Mouse (Mus musculus) megakaryocyte-erythroid progenitor cell, adult 5-6 weeks (primary cell): ENCODE measurements around the gene Olfr23. TPM values are rescaled to one million over a fixed set of nuclear protein-coding genes. Genes with fewer than 3 reads are reported as not detected.
"Not testable (repeated sequence)": the region's sequence is repeated elsewhere in the genome, so short reads cannot be mapped to it uniquely, and the experiment has no call there.

Source experiments
- ATAC-seq: replicated peaks from 2 replicates; pipeline ENCODE4 v1.8.0; 2016; ENCODE audit warnings: mild to moderate bottlenecking, inconsistent platforms; ENCODE audit not compliant: severe bottlenecking, poor library complexity, low FRiP score, low TSS enrichment
- total RNA-seq, 2 experiments: library from RNA; stranded (forward) in 1 of 2; stranded (reverse) in 1 of 2; fragments of 200-1000, 215-1000 nt in 1 of 2; fragments of >200 nt in 1 of 2; fragmentation: Nextera tagmentation in 1 of 2; gene quantifications; 2 replicates each; pipeline ENCODE4 v1.2.3; 2014 to 2017

Olfr23 gene
- not detected in 2 replicates for total RNA-seq (2014; fragmentation: Nextera tagmentation)
- not detected in 2 replicates for total RNA-seq (2017)

GRCm38 (mm10) chr11:73936377-73936776, at the start of gene Olfr23:
Gene Olfr23 (plus strand): TSS chr11:73936677.
- no peak for ATAC-seq

DNA sequence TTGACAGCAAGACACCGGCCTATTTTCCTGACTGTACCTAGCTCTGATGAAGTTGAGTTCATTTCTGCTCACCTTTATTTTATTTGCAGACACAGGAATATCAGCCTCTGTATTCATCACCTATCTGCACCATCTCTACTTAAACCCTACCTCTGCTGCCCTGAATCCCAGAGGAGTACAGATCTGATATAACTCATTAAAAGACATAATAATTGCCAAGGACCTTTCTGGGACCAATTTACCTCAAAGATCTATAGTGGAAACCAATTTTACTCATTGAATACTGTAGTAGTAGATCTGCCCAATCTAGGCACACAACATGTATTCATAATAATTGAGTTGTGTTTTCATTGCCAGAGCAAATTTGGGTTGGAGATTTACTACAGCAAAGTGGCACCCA, 45.8 kb upstream of the Olfr23 start, which contains the start of gene Olfr394:
Gene Olfr394 (minus strand): TSS at position 101 of the 400 bp plus-strand sequence.
- no peak for ATAC-seq

- not testable (repeated sequence) for ATAC-seq
These were observed 27.3 kb upstream of the Olfr23 start, which contains the start of gene Olfr395 for GRCm38 (mm10) chr11:73909199-73909598. Gene Olfr395 (minus strand): TSS chr11:73909299.

DNA sequence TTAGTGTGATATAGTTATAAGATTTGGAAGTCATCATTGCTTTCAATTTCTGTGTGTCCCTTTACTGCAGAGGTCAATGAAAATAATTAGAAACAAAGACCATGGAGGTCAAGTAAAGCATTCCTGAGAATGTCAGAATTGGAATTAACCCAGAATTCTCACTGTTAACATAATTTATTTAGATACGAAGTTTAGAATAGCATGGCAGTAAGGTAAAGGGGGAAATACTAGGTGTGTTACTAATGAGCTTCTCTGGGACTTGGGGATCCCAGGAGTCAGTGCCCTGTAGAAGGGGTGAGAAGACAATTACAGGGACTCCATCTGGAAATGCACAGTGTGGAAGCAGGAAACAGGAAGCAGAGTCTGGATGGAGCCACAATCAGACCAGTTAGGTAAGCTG, 24.0 kb downstream of the Olfr23 start, which contains the start of gene Olfr397:
Gene Olfr397 (plus strand): TSS at position 301 of the 400 bp plus-strand sequence.
- no peak for ATAC-seq

GRCm38 (mm10) chr11:73990307-73990706, 53.8 kb downstream of the Olfr23 start, which contains the start of gene Olfr398:
Gene Olfr398 (minus strand): TSS chr11:73990407.
- ATAC-seq = no peak

Other genes with a start within 250 kb of the Olfr23 start
- not detected in 2 replicates for gene Zfp735, start 247.9 kb upstream of the Olfr23 start, total RNA-seq (2014; fragmentation: Nextera tagmentation)
- not detected in 2 replicates for gene Zfp735, start 247.9 kb upstream of the Olfr23 start, total RNA-seq (2017)
- gene Olfr389, start 156.0 kb upstream of the Olfr23 start, total RNA-seq (2014; fragmentation: Nextera tagmentation) = not detected in 2 replicates
- gene Olfr389, start 156.0 kb upstream of the Olfr23 start, total RNA-seq (2017) = not detected in 2 replicates
- gene Olfr390, start 153.7 kb upstream of the Olfr23 start, total RNA-seq (2014; fragmentation: Nextera tagmentation) = not detected in 2 replicates
- gene Olfr390, start 153.7 kb upstream of the Olfr23 start, total RNA-seq (2017) = not detected in 2 replicates
- gene Olfr391-ps, start 133.6 kb upstream of the Olfr23 start, total RNA-seq (2014; fragmentation: Nextera tagmentation) = not detected in 2 replicates
- not detected in 2 replicates for gene Olfr391-ps, start 133.6 kb upstream of the Olfr23 start, total RNA-seq (2017)
- gene Olfr392, start 119.6 kb upstream of the Olfr23 start, total RNA-seq (2014; fragmentation: Nextera tagmentation) = not detected in 2 replicates
- gene Olfr392, start 119.6 kb upstream of the Olfr23 start, total RNA-seq (2017) = not detected in 2 replicates
- not detected in 2 replicates for gene Olfr393, start 85.2 kb upstream of the Olfr23 start, total RNA-seq (2014; fragmentation: Nextera tagmentation)
- gene Olfr393, start 85.2 kb upstream of the Olfr23 start, total RNA-seq (2017) = not detected in 2 replicates
- gene Olfr394, start 45.9 kb upstream of the Olfr23 start, total RNA-seq (2014; fragmentation: Nextera tagmentation) = not detected in 2 replicates
- not detected in 2 replicates for gene Olfr394, start 45.9 kb upstream of the Olfr23 start, total RNA-seq (2017)
- gene Olfr395, start 27.4 kb upstream of the Olfr23 start, total RNA-seq (2014; fragmentation: Nextera tagmentation) = not detected in 2 replicates
- not detected in 2 replicates for gene Olfr395, start 27.4 kb upstream of the Olfr23 start, total RNA-seq (2017)
- not detected in 2 replicates for gene Olfr397, start 24.1 kb downstream of the Olfr23 start, total RNA-seq (2014; fragmentation: Nextera tagmentation)
- gene Olfr397, start 24.1 kb downstream of the Olfr23 start, total RNA-seq (2017) = not detected in 2 replicates
- gene Olfr398, start 53.7 kb downstream of the Olfr23 start, total RNA-seq (2014; fragmentation: Nextera tagmentation) = not detected in 2 replicates
- gene Olfr398, start 53.7 kb downstream of the Olfr23 start, total RNA-seq (2017) = not detected in 2 replicates
- gene Olfr139, start 119.9 kb downstream of the Olfr23 start, total RNA-seq (2014; fragmentation: Nextera tagmentation) = not detected in 2 replicates
- not detected in 2 replicates for gene Olfr139, start 119.9 kb downstream of the Olfr23 start, total RNA-seq (2017)
- not detected in 2 replicates for gene Olfr399, start 119.9 kb downstream of the Olfr23 start, total RNA-seq (2014; fragmentation: Nextera tagmentation)
- gene Olfr399, start 119.9 kb downstream of the Olfr23 start, total RNA-seq (2017) = not detected in 2 replicates
- gene Zfp616, start 133.3 kb downstream of the Olfr23 start, total RNA-seq (2014; fragmentation: Nextera tagmentation) = not detected in 2 replicates
- not detected in 2 replicates for gene Zfp616, start 133.3 kb downstream of the Olfr23 start, total RNA-seq (2017)
- not detected in 2 replicates for gene Olfr401, start 177.0 kb downstream of the Olfr23 start, total RNA-seq (2014; fragmentation: Nextera tagmentation)
- gene Olfr401, start 177.0 kb downstream of the Olfr23 start, total RNA-seq (2017) = not detected in 2 replicates
- gene Olfr402, start 216.9 kb downstream of the Olfr23 start, total RNA-seq (2014; fragmentation: Nextera tagmentation) = not detected in 2 replicates
- not detected in 2 replicates for gene Olfr402, start 216.9 kb downstream of the Olfr23 start, total RNA-seq (2017)
- not detected in 2 replicates for gene Olfr403, start 249.6 kb downstream of the Olfr23 start, total RNA-seq (2014; fragmentation: Nextera tagmentation)
- gene Olfr403, start 249.6 kb downstream of the Olfr23 start, total RNA-seq (2017) = not detected in 2 replicates